Mouse (Mus musculus) WW6 (cell line): Measurements from ENCODE around the gene Itpr3.
A peak's percentile ranks its signal among the peaks of the same experiment; 100 is the strongest.

ENCODE experiments used
- DNase-seq: peaks from one replicate; pipeline ENCODE4 v3.0.0-alpha.2; 2013; ENCODE audit warnings: low read depth, low spot score

The Itpr3 gene

DNA sequence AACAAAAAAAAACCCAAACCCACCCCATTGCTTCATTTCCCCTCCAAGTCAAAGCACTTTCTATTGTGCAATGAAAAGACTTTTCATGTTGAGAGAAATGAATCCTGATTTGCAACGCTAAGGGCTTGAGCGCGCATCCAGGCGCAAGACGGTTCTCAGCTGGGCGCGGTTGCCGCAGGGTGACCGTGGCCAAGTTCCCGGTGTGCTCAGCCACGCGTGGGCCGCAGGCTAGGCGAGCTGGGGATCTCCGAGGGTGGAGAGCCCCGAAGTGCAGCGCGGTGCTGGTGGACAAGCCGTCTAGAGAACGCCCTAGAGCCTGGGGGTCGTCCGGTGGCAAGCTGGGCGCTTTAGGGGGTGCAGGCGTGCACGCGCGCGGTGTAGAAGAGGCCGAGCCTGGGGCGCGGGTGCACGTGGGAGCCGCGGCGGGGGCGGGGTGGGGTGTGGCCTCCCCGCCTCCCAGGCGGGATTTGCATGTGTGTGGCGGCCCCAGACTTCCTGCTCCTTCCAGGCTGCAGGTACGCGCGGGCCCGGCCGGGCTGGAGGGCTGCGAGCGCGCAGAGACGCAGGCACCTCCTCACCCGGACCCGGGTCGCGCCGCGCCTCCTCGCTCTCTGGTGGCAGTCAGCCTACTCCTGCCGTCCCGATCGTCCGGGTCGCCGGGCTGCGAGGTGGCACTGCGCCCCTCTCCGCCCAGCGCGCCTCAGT, at the start of gene Itpr3:
TSS of gene Itpr3 (plus strand) at position 493 of the 705 bp plus-strand sequence.
- no peak for DNase-seq

DNA sequence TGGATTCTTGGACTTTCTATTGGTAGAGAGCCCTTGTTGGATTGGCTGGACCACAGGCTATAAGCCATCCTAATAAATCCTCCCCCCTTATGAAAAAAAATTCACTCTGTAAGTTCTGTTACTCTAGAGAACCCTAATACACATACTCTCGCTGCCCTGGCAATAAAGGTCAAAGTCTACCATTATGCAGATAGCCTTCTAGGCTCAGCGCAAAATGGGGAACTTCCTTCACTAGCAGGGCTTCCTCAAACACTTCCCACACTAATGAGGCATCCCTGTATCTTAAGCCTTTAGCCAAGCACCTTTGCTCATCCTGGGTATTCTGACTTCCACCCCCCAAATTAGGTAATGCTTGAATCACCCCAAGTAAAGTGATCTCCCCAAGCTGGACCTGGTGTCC, 48.8 kb upstream of the Itpr3 start:
- DNase-seq, result no peak

- DNase-seq, result no peak
Observed at GRCm38 (mm10) chr17:27011167-27011566, 45.9 kb upstream of the Itpr3 start.

GRCm38 (mm10) chr17:27011998-27012672, 45.0 kb upstream of the Itpr3 start:
- no peak for DNase-seq

DNA sequence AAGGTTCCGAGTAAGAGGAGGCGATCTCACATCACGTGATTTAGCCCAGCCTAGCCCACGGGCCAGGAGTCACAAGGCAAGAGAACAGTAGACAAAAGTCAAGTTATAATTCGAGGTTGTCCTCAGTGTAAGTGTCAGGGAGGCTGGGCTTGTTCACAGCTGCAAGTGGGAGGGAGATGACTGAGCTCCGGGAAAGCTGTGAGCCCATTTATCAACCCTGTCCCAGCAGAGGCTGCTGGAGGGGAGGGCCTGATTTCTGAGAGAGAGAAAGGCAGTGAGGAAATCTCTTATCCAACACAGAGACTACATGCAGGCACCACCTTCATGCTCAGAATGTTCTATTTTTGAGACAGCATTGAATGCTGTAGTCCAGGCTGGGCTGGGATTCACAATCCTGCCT, 44.2 kb upstream of the Itpr3 start:
- no peak for DNase-seq

DNA sequence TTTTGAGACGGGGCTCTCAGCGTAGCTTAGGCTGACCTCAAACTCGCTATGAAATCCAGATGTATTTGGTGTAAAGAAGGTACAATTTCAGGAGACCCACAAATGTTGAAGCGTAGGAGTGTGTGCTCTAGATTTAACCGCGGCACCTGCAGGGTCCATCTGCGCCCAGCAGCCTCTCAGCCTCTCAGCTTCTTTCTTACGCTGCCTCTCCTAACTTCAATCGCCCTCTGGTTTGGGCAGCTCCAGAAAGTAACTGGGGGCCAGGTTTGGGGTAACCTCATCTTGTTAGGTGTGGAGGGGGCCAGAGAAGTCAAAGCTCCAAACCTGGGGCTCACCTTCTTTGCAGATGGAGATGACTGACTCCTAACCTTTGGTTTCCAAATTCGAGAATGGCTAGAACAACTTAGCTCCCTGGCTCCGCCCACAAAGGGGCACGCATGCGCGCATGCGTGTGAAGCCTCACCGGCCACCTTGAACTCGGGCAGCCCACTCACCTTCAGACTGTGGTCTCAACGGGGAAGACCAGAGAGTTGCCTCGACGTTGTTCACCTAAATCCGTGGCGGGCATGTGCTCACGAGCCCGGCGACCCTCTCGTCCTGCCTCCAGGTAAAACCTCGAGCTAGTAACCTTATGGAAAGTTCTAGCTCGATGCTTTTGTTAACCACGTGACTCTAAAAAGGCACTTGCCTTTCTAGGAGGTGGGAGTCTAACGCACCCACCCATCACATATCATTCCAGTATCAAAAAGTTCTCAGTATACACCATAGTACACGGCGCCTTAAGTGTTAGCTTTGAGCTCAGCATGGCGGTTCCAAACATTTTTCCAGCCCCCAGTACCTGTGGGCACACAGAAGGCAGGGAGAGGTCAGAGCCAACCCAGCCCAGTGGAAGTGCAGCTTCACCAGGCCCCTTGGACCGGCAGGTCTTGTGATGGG, 39.3 kb upstream of the Itpr3 start:
- peak; percentile 91 for DNase-seq

- no peak for DNase-seq
Observed at GRCm38 (mm10) chr17:27018555-27019196, 38.4 kb upstream of the Itpr3 start.

- DNase-seq, result no peak
Observed at GRCm38 (mm10) chr17:27021076-27021475, 36.0 kb upstream of the Itpr3 start.

GRCm38 (mm10) chr17:27021736-27022135, 35.4 kb upstream of the Itpr3 start:
- DNase-seq, result no peak

DNA sequence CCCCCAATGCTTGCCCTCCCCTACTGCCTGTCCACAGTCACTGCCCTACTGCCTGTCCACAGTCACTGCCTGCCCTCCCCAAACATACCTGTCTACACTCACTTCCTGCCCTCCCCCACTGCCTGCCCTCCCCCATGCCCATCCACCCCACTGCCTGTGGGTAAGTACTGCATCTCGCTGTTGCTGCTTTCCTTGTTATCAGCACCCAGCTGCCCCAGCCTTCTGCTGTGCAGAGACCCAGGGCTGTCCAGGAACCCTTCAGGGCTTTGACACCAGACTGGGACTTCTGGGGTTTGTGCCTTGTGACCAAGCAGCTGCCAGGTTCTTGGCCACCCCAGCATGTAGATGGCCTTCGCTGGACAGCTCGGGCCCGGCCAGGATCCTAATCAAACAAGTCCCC, 33.8 kb upstream of the Itpr3 start:
- DNase-seq, result no peak

- DNase-seq, result no peak
Observed at GRCm38 (mm10) chr17:27025326-27025902, 31.7 kb upstream of the Itpr3 start.

DNA sequence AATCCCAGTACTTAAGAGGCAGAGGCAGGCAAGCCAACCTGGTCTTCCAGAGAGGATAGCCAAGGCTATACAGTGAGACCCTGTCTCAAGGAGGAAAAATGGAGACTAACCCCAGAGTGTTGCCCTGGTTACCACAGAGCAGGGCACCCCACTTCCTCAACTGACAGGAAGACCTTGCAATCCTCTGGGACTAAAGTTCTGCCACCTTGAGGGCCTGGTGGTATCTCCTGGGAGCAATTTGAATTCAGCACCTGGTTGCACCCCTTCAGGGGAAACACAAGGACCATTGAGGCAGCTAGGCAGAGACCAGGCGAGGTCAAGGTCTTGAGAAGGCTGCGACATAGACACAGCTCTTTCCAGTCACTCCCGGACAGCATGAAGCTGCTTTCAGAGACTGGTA, 31.2 kb upstream of the Itpr3 start:
- DNase-seq, result no peak

DNA sequence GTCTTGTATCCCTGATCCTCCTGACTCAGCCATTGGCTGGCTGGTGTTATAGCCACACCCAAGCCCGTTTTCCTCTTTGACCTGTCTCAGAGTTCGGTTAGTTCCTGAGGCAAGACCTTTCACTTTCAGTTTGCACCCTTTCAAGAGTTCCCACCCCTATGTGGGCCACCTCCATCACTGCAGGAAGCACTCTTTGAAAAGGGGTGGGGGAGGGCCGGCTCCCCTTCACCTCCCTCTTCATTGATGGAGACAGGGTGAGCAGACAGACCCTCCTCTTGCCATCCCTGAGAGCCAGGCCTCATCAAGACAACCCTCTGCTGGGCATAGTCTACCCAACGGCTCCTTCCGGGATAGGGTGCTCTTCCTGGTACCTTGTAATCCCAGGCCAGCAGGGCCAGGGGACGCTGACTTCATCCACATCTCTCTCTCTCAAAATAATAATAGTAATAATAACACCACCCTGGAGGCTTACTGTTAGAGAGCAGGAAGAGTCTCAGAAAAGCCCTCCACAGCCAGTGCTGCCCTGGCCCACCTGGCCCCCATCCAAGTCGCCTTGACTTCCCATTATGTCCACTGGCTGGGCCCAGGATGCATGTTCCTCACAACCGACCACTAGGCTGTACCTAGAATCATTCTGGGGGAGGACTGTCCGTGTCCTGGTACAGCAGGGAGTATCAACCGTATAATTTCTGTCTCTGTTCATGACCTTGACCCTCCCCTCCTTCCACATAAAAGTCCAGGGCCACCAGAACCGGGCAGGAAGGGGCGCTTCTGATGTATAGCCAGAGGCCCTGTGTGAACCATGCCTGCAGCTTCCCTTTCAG, 29.4 kb upstream of the Itpr3 start:
- DNase-seq, result no peak

DNA sequence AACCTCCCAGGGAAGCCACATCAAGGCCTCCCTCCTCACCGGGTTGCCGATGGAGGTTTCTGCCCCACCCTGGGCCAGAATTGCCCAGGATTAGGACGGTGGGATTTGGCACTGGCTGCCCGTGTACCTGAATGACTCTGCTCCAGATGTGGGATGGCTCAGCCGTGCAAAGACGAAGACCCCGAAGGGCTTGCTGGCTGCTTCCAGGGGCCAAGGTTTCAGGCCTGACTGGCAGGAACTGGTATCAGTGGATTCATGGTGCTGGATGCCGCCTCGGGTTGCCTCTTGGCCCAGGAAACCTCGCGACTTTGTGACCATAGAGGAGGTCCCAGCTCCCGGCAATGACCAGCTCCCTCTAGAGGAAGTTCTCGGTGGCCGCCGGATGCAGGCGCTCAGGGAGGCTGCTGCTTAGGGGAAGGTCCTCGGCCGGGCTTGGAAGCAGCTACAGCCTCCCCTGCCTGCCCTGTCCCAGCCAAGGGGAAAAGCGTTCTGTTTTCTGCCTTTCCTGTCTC, 28.8 kb upstream of the Itpr3 start:
- DNase-seq, result peak; percentile 73

DNA sequence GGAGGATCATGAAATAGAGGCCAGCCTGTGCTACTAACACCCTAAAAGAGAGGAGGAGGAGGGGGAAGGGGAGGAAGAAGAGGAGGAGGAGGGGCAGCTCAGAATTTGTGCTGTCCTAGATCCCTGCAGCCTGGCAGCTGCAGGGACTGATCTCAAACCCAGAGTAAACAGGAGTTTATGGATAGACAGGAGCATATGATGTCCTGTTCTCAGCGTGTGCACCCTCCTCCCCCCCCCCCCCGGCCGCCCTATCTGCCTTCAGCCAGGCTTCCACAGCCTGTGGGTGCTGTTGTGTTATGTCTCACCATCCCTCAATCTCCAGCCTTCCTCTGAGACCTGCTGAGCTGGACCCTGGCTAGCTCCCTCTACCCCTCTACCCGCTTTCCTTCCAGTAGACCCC, 28.2 kb upstream of the Itpr3 start, which contains the start of gene Bak1:
TSS of gene Bak1 (minus strand) at position 101 of the 400 bp plus-strand sequence.
- DNase-seq, result no peak

- no peak for DNase-seq
Observed at GRCm38 (mm10) chr17:27029431-27029830, 27.7 kb upstream of the Itpr3 start.

- no peak for DNase-seq
Observed at GRCm38 (mm10) chr17:27030896-27031295, 26.2 kb upstream of the Itpr3 start.

GRCm38 (mm10) chr17:27032328-27032727, 24.8 kb upstream of the Itpr3 start:
- no peak for DNase-seq

GRCm38 (mm10) chr17:27032869-27033268, 24.2 kb upstream of the Itpr3 start:
- DNase-seq, result peak; percentile 84

- no peak for DNase-seq
Observed at GRCm38 (mm10) chr17:27036465-27036864, 20.6 kb upstream of the Itpr3 start.
